Mouse (Mus musculus) heart, embryonic 11.5 days (tissue): ENCODE data around the gene Dnaaf3. TPM values are rescaled to one million over a fixed set of nuclear protein-coding genes. Genes with fewer than 3 reads are reported as not detected.
"Not testable (repeated sequence)": the region's sequence is repeated elsewhere in the genome, so short reads cannot be mapped to it uniquely, and the experiment has no call there.

ENCODE experiments used
- ATAC-seq: fragments of 200-750 bp; cut with Nextera tagmentation; replicated peaks from 2 replicates; pipeline ENCODE4 v1.8.0; 2017; ENCODE audit warnings: moderate library complexity; ENCODE audit not compliant: insufficient number of reproducible peaks, low FRiP score, low TSS enrichment
- H3K27ac ChIP-seq: fragments of 300-500 bp; sonication (generic); 2 replicates; pipeline ENCODE4 v1.5.1; 2014; ENCODE audit warnings: mild to moderate bottlenecking, low read depth, low read length
- H3K27me3 ChIP-seq: fragments of 300-500 bp; sonication (generic); 2 replicates; pipeline ENCODE4 v1.6.1; 2014; ENCODE audit warnings: mild to moderate bottlenecking, low read length, mixed read lengths; ENCODE audit not compliant: control insufficient read depth, insufficient read depth
- H3K36me3 ChIP-seq: fragments of 300-500 bp; sonication (generic); 2 replicates; pipeline ENCODE4 v1.6.1; 2014; ENCODE audit warnings: mild to moderate bottlenecking, low read length, moderate library complexity, mixed read lengths; ENCODE audit not compliant: control insufficient read depth, insufficient read depth
- H3K4me1 ChIP-seq: fragments of 300-500 bp; sonication (generic); 2 replicates; pipeline ENCODE4 v1.6.1; 2014; ENCODE audit warnings: low read length; ENCODE audit not compliant: control insufficient read depth, insufficient read depth
- H3K4me2 ChIP-seq: fragments of 300-500 bp; sonication (generic); 2 replicates; pipeline ENCODE4 v1.6.1; 2014; ENCODE audit warnings: mild to moderate bottlenecking, moderate library complexity
- H3K4me3 ChIP-seq: fragments of 300-500 bp; sonication (generic); 2 replicates; pipeline ENCODE4 v1.5.1; 2014; ENCODE audit warnings: low read depth, low read length
- H3K9ac ChIP-seq: fragments of 300-500 bp; sonication (generic); 2 replicates; pipeline ENCODE4 v1.6.1; 2014; ENCODE audit warnings: mild to moderate bottlenecking, low read depth, low read length, moderate library complexity
- H3K9me3 ChIP-seq: fragments of 300-500 bp; sonication (generic); replicated peaks from 2 replicates; pipeline ENCODE4 v1.6.1; 2016; ENCODE audit warnings: low read length; ENCODE audit not compliant: control insufficient read depth
- WGBS: fragments of 180-500 bp; shearing (Covaris S2); extraction: QIAGEN DNeasy Blood & Tissue Kit; methylation state at CpG from one replicate; pipeline ENCODE4 v1.1.7; 2014; ENCODE audit not compliant: insufficient replicate concordance; 5-methylcytosine and 5-hydroxymethylcytosine counted together
- polyA plus RNA-seq: library from polyadenylated mRNA; unstranded; fragments of >200 nt; fragmentation: Nextera tagmentation; extraction: Ambion mirVana; gene quantifications from 2 replicates; pipeline ENCODE4 v1.2.1, GENCODE M21; 2014

Dnaaf3 gene
- polyA plus RNA-seq, 1 experiment from 2014 or later: 0.19 TPM

- Histone ChIP-seq H3K4me3 (peak overlapping the region; percentile 32), H3K27ac (no peak overlapping the region), H3K36me3 (no peaks in the 10 kb centered on the region), H3K4me2 (peak overlapping the region; percentile 71), H3K9me3 (no peaks in the 10 kb centered on the region), H3K9ac (peak overlapping the region; percentile 61; the same call in 1 of the 2 replicates), H3K27me3 (peaks cover 16% of the 10 kb centered on the region), H3K4me1 (peaks cover 10% of the 10 kb centered on the region)
- ATAC-seq: peak; percentile 75
- WGBS: 19% methylated on average over 40 of the region's 40 CpGs
Observed at GRCm38 (mm10) chr7:4526341-4527301, 5.6 kb downstream of the Dnaaf3 start.

GRCm38 (mm10) chr7:4524212-4524922 lies 7.9 kb downstream of the Dnaaf3 start, which contains the start of gene Tnni3:
Gene Tnni3, minus strand, starts transcription at chr7:4524229.
- H3K36me3 ChIP-seq, H3K9me3 ChIP-seq, H3K9ac ChIP-seq, ATAC-seq, H3K4me3 ChIP-seq, H3K27ac ChIP-seq: not testable (repeated sequence)
- Histone ChIP-seq H3K27me3 (peaks cover 16% of the 10 kb centered on the region), H3K4me1 (peaks cover 20% of the 10 kb centered on the region), H3K4me2 (peak within 1 kb of the TSS; percentile 74; the same call in 1 of the 2 replicates)
- WGBS: 66% methylated on average over 15 of the region's 15 CpGs

GRCm38 (mm10) chr7:4523205-4524130 lies 8.8 kb downstream of the Dnaaf3 start:
- Histone ChIP-seq H3K27ac (peak overlapping the region; percentile 96; the same call in 1 of the 2 replicates), H3K4me1 (peaks cover 23% of the 10 kb centered on the region)
- ATAC-seq: no peak

GRCm38 (mm10) chr7:4522292-4522691 lies 10.0 kb downstream of the Dnaaf3 start:
- ATAC-seq: peak; percentile 70
- WGBS: 39% methylated on average over 6 of the region's 6 CpGs
- Histone ChIP-seq H3K9me3 (no peaks in the 10 kb centered on the region), H3K4me1 (peaks cover 26% of the 10 kb centered on the region), H3K4me3 (peak overlapping the region; percentile 60), H3K9ac (peak overlapping the region; percentile 92), H3K36me3 (no peaks in the 10 kb centered on the region), H3K27me3 (peaks cover 4% of the 10 kb centered on the region; the same call in 1 of the 2 replicates), H3K27ac (peak overlapping the region; percentile 96), H3K4me2 (peak overlapping the region; percentile 74)

More at GRCm38 (mm10) chr7:4523205-4524130, 8.8 kb downstream of the Dnaaf3 start:
- 81% methylated on average over 33 of the region's 33 CpGs for WGBS
- peaks cover 12% of the 10 kb centered on the region; the same call in 1 of the 2 replicates for H3K27me3 ChIP-seq
- peak overlapping the region; percentile 74; the same call in 1 of the 2 replicates for H3K4me2 ChIP-seq
- H3K36me3 ChIP-seq: no peaks in the 10 kb centered on the region
- no peaks in the 10 kb centered on the region for H3K9me3 ChIP-seq
- no peak overlapping the region for H3K4me3 ChIP-seq
- no peak overlapping the region for H3K9ac ChIP-seq

- peak overlapping the region; percentile 92 for H3K9ac ChIP-seq
- no peaks in the 10 kb centered on the region for H3K9me3 ChIP-seq
- peak overlapping the region; percentile 60 for H3K4me3 ChIP-seq
- peak overlapping the region; percentile 96 for H3K27ac ChIP-seq
- H3K4me1 ChIP-seq: peaks cover 28% of the 10 kb centered on the region
- peak; percentile 4; the same call in 1 of the 2 replicates for ATAC-seq
- WGBS: 17% methylated on average over 32 of the region's 32 CpGs
- H3K36me3 ChIP-seq: no peaks in the 10 kb centered on the region
- H3K4me2 ChIP-seq: peak overlapping the region; percentile 74
- H3K27me3 ChIP-seq: no peaks in the 10 kb centered on the region; the same call in 1 of the 2 replicates
Observed at GRCm38 (mm10) chr7:4521231-4522003, 10.8 kb downstream of the Dnaaf3 start.

- 50% methylated on average over 1 of the region's 1 CpGs for WGBS
- no peaks in the 10 kb centered on the region; the same call in 1 of the 2 replicates for H3K27me3 ChIP-seq
- peak overlapping the region; percentile 53 for H3K4me2 ChIP-seq
- H3K4me1 ChIP-seq: peaks cover 52% of the 10 kb centered on the region
- peak overlapping the region; percentile 64; the same call in 1 of the 2 replicates for H3K27ac ChIP-seq
- H3K36me3 ChIP-seq: no peaks in the 10 kb centered on the region
- H3K9ac ChIP-seq: peak overlapping the region; percentile 46; the same call in 1 of the 2 replicates
- no peak overlapping the region for H3K4me3 ChIP-seq
- H3K9me3 ChIP-seq: no peaks in the 10 kb centered on the region
- no peak for ATAC-seq
Observed at GRCm38 (mm10) chr7:4518487-4518886, 13.8 kb downstream of the Dnaaf3 start.

GRCm38 (mm10) chr7:4516332-4517050 lies 15.8 kb downstream of the Dnaaf3 start, which contains the start of gene Tnnt1:
Gene Tnnt1, minus strand, starts transcription at chr7:4516382.
- peak; percentile 47 for ATAC-seq
- Histone ChIP-seq H3K36me3 (no peaks in the 10 kb centered on the region), H3K27me3 (no peaks in the 10 kb centered on the region; the same call in 1 of the 2 replicates), H3K4me2 (peak within 1 kb of the TSS; percentile 52), H3K9me3 (no peaks in the 10 kb centered on the region), H3K4me3 (peak within 1 kb of the TSS; percentile 16), H3K27ac (peak within 1 kb of the TSS; percentile 86), H3K4me1 (peaks cover 51% of the 10 kb centered on the region), H3K9ac (peak within 1 kb of the TSS; percentile 56)
- 16% methylated on average over 4 of the region's 4 CpGs for WGBS
